Mouse (Mus musculus) heart, embryonic 14.5 days (tissue): ENCODE results near the gene Nop16. TPM values are rescaled to one million over a fixed set of nuclear protein-coding genes. Genes with fewer than 3 reads are reported as not detected.

Experiments
- ATAC-seq: fragments of 200-750 bp; cut with Nextera tagmentation; 2 replicates; pipeline ENCODE4 v1.8.0; 2017; ENCODE audit warnings: low read depth, moderate TSS enrichment; ENCODE audit not compliant: insufficient number of reproducible peaks, insufficient read depth, low FRiP score
- H3K27ac ChIP-seq, 2 experiments: fragments of 200-500 bp in 1 of 2; fragments of 300-500 bp in 1 of 2; sonication (generic) in 1 of 2; replicated peaks in 1 of 2; 2 replicates each; pipeline ENCODE4 v1.5.1; 2012 to 2014; ENCODE audit warnings: low read depth in 2 of 2, low read length in 2 of 2, control low read depth in 1 of 2, mild to moderate bottlenecking in 1 of 2, mixed read lengths in 1 of 2; ENCODE audit not compliant: control insufficient read depth in 1 of 2, insufficient read depth in 1 of 2
- H3K27me3 ChIP-seq: fragments of 300-500 bp; sonication (generic); 2 replicates; pipeline ENCODE4 v1.6.1; 2014; ENCODE audit warnings: mild to moderate bottlenecking, low read length, control low read depth; ENCODE audit not compliant: control insufficient read depth, insufficient read depth
- H3K36me3 ChIP-seq: fragments of 300-500 bp; sonication (generic); 2 replicates; pipeline ENCODE4 v1.6.1; 2014; ENCODE audit warnings: mild to moderate bottlenecking, control low read depth, low read length, mixed read lengths; ENCODE audit not compliant: control insufficient read depth, insufficient read depth
- H3K4me1 ChIP-seq, 2 experiments: fragments of 200-500 bp in 1 of 2; fragments of 300-500 bp in 1 of 2; sonication (generic) in 1 of 2; 2 replicates each; pipeline ENCODE4 v1.6.1; 2012 to 2014; ENCODE audit warnings: low read length in 2 of 2, control low read depth in 1 of 2, mixed read lengths in 1 of 2; ENCODE audit not compliant: control insufficient read depth in 2 of 2, insufficient read depth in 2 of 2
- H3K4me2 ChIP-seq: fragments of 300-500 bp; sonication (generic); 2 replicates; pipeline ENCODE4 v1.6.1; 2014; ENCODE audit warnings: mild to moderate bottlenecking, low read length
- H3K4me3 ChIP-seq, 2 experiments: fragments of 200-500 bp in 1 of 2; fragments of 300-500 bp in 1 of 2; sonication (generic) in 1 of 2; 2 replicates each; pipeline ENCODE4 v1.5.1; 2012 to 2014; ENCODE audit warnings: low read length in 2 of 2, mild to moderate bottlenecking in 2 of 2, control low read depth in 1 of 2, low read depth in 1 of 2, moderate library complexity in 1 of 2; ENCODE audit not compliant: control insufficient read depth in 1 of 2, insufficient read depth in 1 of 2
- H3K9ac ChIP-seq: fragments of 300-500 bp; sonication (generic); 2 replicates; pipeline ENCODE4 v1.6.1; 2014; ENCODE audit warnings: mild to moderate bottlenecking, low read length
- H3K9me3 ChIP-seq: fragments of 300-500 bp; sonication (generic); 2 replicates; pipeline ENCODE4 v1.6.1; 2016; ENCODE audit warnings: low read length, control low read depth; ENCODE audit not compliant: control insufficient read depth
- WGBS: fragments of 180-500 bp; shearing (Covaris S2); extraction: QIAGEN DNeasy Blood & Tissue Kit; methylation state at CpG from one replicate; pipeline ENCODE4 v1.1.7; 2014; 5-methylcytosine and 5-hydroxymethylcytosine counted together
- polyA plus RNA-seq: library from polyadenylated mRNA; unstranded; fragments of >200 nt; fragmentation: Nextera tagmentation; extraction: Ambion mirVana; gene quantifications from 2 replicates; pipeline ENCODE4 v1.2.1, GENCODE M21; 2014

Nop16 gene
- polyA plus RNA-seq, 1 experiment from 2014 or later = 46.5 TPM

GRCm38 (mm10) chr13:54570736-54571135 lies 19.2 kb downstream of the Nop16 start:
- H3K4me1 ChIP-seq = peaks cover 5 to 14% of the 10 kb centered on the region in 2 experiments
- 74% methylated on average over 4 of the region's 4 CpGs for WGBS
- no peak for ATAC-seq

GRCm38 (mm10) chr13:54569282-54569681 lies 20.6 kb downstream of the Nop16 start:
- 47% methylated on average over 1 of the region's 1 CpGs for WGBS
- Histone ChIP-seq H3K9ac (no peak overlapping the region), H3K9me3 (no peaks in the 10 kb centered on the region), H3K27ac (no peak overlapping the region), H3K36me3 (no peaks in the 10 kb centered on the region), H3K27me3 (no peaks in the 10 kb centered on the region), H3K4me1 (peaks cover 10 to 12% of the 10 kb centered on the region in 2 experiments), H3K4me3 (no peak overlapping the region), H3K4me2 (no peak overlapping the region)
- no peak for ATAC-seq

More at GRCm38 (mm10) chr13:54570736-54571135, 19.2 kb downstream of the Nop16 start:
- H3K9ac ChIP-seq = no peak overlapping the region
- no peak overlapping the region for H3K4me3 ChIP-seq
- no peaks in the 10 kb centered on the region for H3K27me3 ChIP-seq
- no peaks in the 10 kb centered on the region for H3K9me3 ChIP-seq
- no peaks in the 10 kb centered on the region for H3K36me3 ChIP-seq
- no peak overlapping the region for H3K4me2 ChIP-seq
- no peak overlapping the region for H3K27ac ChIP-seq

DNA sequence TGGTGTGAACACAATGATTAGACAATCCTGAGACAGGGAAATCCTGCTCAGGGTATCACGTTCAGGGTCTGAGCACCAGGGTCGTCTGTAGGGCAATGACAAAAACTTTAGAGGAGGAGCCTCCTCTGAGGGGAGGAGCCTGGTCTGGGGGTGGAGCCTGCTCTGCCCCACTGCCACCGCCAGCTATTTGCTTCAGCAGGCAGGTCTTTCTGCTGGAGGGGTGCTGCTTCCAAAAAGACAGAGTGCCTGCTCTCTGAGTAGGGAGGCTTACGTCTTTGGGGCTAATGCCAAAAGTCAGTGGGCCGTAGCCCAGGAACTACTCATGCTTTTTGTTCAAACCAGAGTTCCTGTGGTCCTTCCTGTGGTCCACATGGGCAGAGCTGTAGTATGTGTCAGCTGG lies 21.5 kb downstream of the Nop16 start:
- Histone ChIP-seq H3K27me3 (no peaks in the 10 kb centered on the region), H3K9ac (no peak overlapping the region), H3K4me1 (peaks cover 12 to 16% of the 10 kb centered on the region in 2 experiments), H3K4me2 (no peak overlapping the region), H3K9me3 (no peaks in the 10 kb centered on the region), H3K36me3 (0 out of 2 replicates have a peak, but pooled peaks cover 4% of the 10 kb centered on the region), H3K27ac (no peak overlapping the region), H3K4me3 (no peak overlapping the region)
- 48% methylated on average over 5 of the region's 5 CpGs for WGBS
- no peak for ATAC-seq

GRCm38 (mm10) chr13:54565594-54566345 lies 24.1 kb downstream of the Nop16 start:
- Histone ChIP-seq H3K27me3 (no peaks in the 10 kb centered on the region), H3K4me2 (peak overlapping the region; percentile 87), H3K9me3 (no peaks in the 10 kb centered on the region), H3K9ac (peak overlapping the region; percentile 98), H3K36me3 (peaks cover 29% of the 10 kb centered on the region), H3K27ac (peak overlapping the region; percentile 57 to 68; a peak in 3 of 4 replicates), H3K4me1 (peaks cover 9 to 11% of the 10 kb centered on the region in 2 experiments), H3K4me3 (peak overlapping the region; percentile 85 to 97)
- 0 out of 2 replicates have a peak, but pooled peaks have one; percentile 5 for ATAC-seq
- WGBS = 46% methylated on average over 8 of the region's 8 CpGs

- Histone ChIP-seq H3K27me3 (no peaks in the 10 kb centered on the region), H3K9me3 (no peaks in the 10 kb centered on the region), H3K4me1 (peaks cover 9 to 11% of the 10 kb centered on the region in 2 experiments), H3K9ac (peak within 1 kb of the TSS; percentile 98), H3K27ac (peak within 1 kb of the TSS; percentile 62 to 68), H3K4me3 (peak within 1 kb of the TSS; percentile 85 to 97), H3K36me3 (peaks cover 35% of the 10 kb centered on the region), H3K4me2 (peak within 1 kb of the TSS; percentile 87)
- 0% methylated on average over 27 of the region's 27 CpGs for WGBS
- peak; percentile 92 for ATAC-seq
Measured at GRCm38 (mm10) chr13:54565201-54565581, 24.7 kb downstream of the Nop16 start, which contains the start of gene 4833439L19Rik. 4833439L19Rik (minus strand) TSS chr13:54565435.

- H3K27ac ChIP-seq = peak overlapping the region; percentile 2 to 62; a peak in 1 of 4 replicates
Measured at GRCm38 (mm10) chr13:54564232-54565200, 25.4 kb downstream of the Nop16 start.

GRCm38 (mm10) chr13:54562562-54562961 lies 27.3 kb downstream of the Nop16 start:
- 69% methylated on average over 7 of the region's 7 CpGs for WGBS

More at GRCm38 (mm10) chr13:54564232-54565200, 25.4 kb downstream of the Nop16 start:
- Histone ChIP-seq H3K4me1 (peaks cover 9 to 11% of the 10 kb centered on the region in 2 experiments), H3K4me3 (peak overlapping the region; percentile 85 to 97), H3K4me2 (peak overlapping the region; percentile 87), H3K9ac (peak overlapping the region; percentile 98), H3K9me3 (no peaks in the 10 kb centered on the region), H3K36me3 (peaks cover 42% of the 10 kb centered on the region), H3K27me3 (no peaks in the 10 kb centered on the region)
- ATAC-seq = peak; percentile 35
- 11% methylated on average over 45 of the region's 45 CpGs for WGBS

More at GRCm38 (mm10) chr13:54562562-54562961, 27.3 kb downstream of the Nop16 start:
- no peak for ATAC-seq
- H3K27ac ChIP-seq = no peak overlapping the region
- no peak overlapping the region for H3K4me3 ChIP-seq
- no peak overlapping the region for H3K4me2 ChIP-seq
- peaks cover 61% of the 10 kb centered on the region for H3K36me3 ChIP-seq
- no peaks in the 10 kb centered on the region for H3K27me3 ChIP-seq
- H3K4me1 ChIP-seq = peaks cover 9 to 11% of the 10 kb centered on the region in 2 experiments
- no peaks in the 10 kb centered on the region for H3K9me3 ChIP-seq
- no peak overlapping the region for H3K9ac ChIP-seq
